Mouse (Mus musculus): Measurements from ENCODE around the gene Pate3. TPM values are rescaled to one million over a fixed set of nuclear protein-coding genes. Genes with fewer than 3 reads are reported as not detected.

Pate3 gene
- polyA plus RNA-seq, 1 experiment from 2014 or later = not detected

Other genes with a start within 250 kb of the Pate3 start
- 4.7 and 5.5 TPM in 2 replicates for gene Cdon, start 227.1 kb downstream of the Pate3 start, polyA plus RNA-seq (2015; fragmentation: Nextera tagmentation; extraction: Ambion mirVana)
- gene Gm1113, start 129.9 kb downstream of the Pate3 start, polyA plus RNA-seq (2015; fragmentation: Nextera tagmentation; extraction: Ambion mirVana) = not detected in 2 replicates
- gene Ddx25, start 89.7 kb downstream of the Pate3 start, polyA plus RNA-seq (2015; fragmentation: Nextera tagmentation; extraction: Ambion mirVana) = 1.1 and 1.2 TPM in 2 replicates
- 15.0 and 16.5 TPM in 2 replicates for gene Pus3, start 89.6 kb downstream of the Pate3 start, polyA plus RNA-seq (2015; fragmentation: Nextera tagmentation; extraction: Ambion mirVana)
- 0.38 and 0.66 TPM in 2 replicates for gene Pate2, start 77.9 kb downstream of the Pate3 start, polyA plus RNA-seq (2015; fragmentation: Nextera tagmentation; extraction: Ambion mirVana)
- 10.8 TPM in 2 replicates for gene Hyls1, start 77.8 kb downstream of the Pate3 start, polyA plus RNA-seq (2015; fragmentation: Nextera tagmentation; extraction: Ambion mirVana)
- not detected in 2 replicates for gene Pate4, start 36.3 kb downstream of the Pate3 start, polyA plus RNA-seq (2015; fragmentation: Nextera tagmentation; extraction: Ambion mirVana)
- gene Pate1, start 39.2 kb upstream of the Pate3 start, polyA plus RNA-seq (2015; fragmentation: Nextera tagmentation; extraction: Ambion mirVana) = not detected in 2 replicates
- gene Gm17677, start 92.8 kb upstream of the Pate3 start, polyA plus RNA-seq (2015; fragmentation: Nextera tagmentation; extraction: Ambion mirVana) = not detected in 2 replicates
- not detected in 2 replicates for gene Gm17727, start 129.9 kb upstream of the Pate3 start, polyA plus RNA-seq (2015; fragmentation: Nextera tagmentation; extraction: Ambion mirVana)
- not detected in 2 replicates for gene Gm27235, start 141.9 kb upstream of the Pate3 start, polyA plus RNA-seq (2015; fragmentation: Nextera tagmentation; extraction: Ambion mirVana)
- gene D730048I06Rik, start 141.9 kb upstream of the Pate3 start, polyA plus RNA-seq (2015; fragmentation: Nextera tagmentation; extraction: Ambion mirVana) = not detected in 2 replicates
- gene 9230110F15Rik, start 195.9 kb upstream of the Pate3 start, polyA plus RNA-seq (2015; fragmentation: Nextera tagmentation; extraction: Ambion mirVana) = not detected in 2 replicates